Mouse (Mus musculus): ENCODE results near the gene Birc6. TPM values are rescaled to one million over a fixed set of nuclear protein-coding genes. Genes with fewer than 3 reads are reported as not detected.

Birc6 gene
- polyA plus RNA-seq, 1 experiment from 2014 or later: 117 TPM

DNA sequence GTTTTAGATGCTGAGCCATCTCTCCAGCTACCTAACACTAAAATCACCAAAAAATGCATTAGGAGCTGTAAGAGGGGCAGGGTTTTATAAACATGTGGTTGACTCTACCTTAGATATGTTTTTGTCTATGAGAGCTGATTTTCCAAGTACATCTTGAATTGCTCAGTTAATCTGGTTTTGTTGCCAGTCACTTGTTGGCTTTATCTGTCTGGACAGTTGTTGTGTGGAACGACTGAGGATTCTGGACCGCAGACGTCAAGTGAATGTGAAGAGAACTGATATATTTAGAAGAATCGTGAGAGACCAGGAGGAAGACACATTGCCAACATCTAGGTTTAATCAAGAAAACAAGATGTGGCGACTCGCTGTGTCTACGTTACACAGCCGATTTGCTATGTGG lies 183.5 kb downstream of the Birc6 start:
- H3K27ac ChIP-seq (ENCODE audit: low read depth, low read length): no peak overlapping the region
- H3K9ac ChIP-seq (replicated peaks; ENCODE audit: low read depth, low read length): no peak overlapping the region
- no peaks in the 10 kb centered on the region for H3K9me3 ChIP-seq (ENCODE audit: control insufficient read depth, low read length)
- H3K4me1 ChIP-seq (ENCODE audit: control insufficient read depth, insufficient read depth, low read length): no peaks in the 10 kb centered on the region
- no peak for ATAC-seq (ENCODE audit: low read depth)
- no peaks in the 10 kb centered on the region for H3K36me3 ChIP-seq (ENCODE audit: control insufficient read depth, insufficient read depth, low read length)
- no peak overlapping the region for H3K4me2 ChIP-seq (ENCODE audit: low read depth, low read length)
- no peaks in the 10 kb centered on the region for H3K27me3 ChIP-seq (ENCODE audit: control insufficient read depth, insufficient read depth, low read length)
- WGBS: 93% methylated on average over 8 of the region's 8 CpGs
- H3K4me3 ChIP-seq (ENCODE audit: low read depth, low read length): no peak overlapping the region

DNA sequence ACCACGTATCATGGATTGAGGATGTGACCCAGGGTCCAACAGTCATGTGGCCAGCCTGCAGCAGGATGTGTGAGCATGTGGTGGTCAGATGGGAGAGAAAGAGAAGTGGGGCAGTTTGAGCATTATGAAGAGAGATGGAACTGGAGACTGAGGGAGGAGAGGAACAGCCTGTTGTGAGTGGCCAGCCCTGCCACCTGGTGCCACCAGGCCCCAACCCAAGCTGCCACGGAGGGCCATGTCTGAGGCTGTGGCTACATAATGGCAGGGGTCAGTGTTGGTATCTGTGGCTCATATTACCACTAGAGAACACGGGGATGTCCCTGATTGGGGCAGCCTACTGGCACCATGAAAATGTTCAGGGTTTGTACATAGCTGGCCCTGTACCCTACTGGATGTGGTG lies 187.0 kb downstream of the Birc6 start:
- H3K9me3 ChIP-seq (ENCODE audit: control insufficient read depth, low read length): no peaks in the 10 kb centered on the region
- H3K36me3 ChIP-seq (ENCODE audit: control insufficient read depth, insufficient read depth, low read length): no peaks in the 10 kb centered on the region
- ATAC-seq (ENCODE audit: low read depth): no peak
- H3K4me2 ChIP-seq (ENCODE audit: low read depth, low read length): no peak overlapping the region
- no peak overlapping the region for H3K4me3 ChIP-seq (ENCODE audit: low read depth, low read length)
- 72% methylated on average over 3 of the region's 3 CpGs for WGBS
- H3K27ac ChIP-seq (ENCODE audit: low read depth, low read length): no peak overlapping the region
- no peaks in the 10 kb centered on the region for H3K27me3 ChIP-seq (ENCODE audit: control insufficient read depth, insufficient read depth, low read length)
- H3K4me1 ChIP-seq (ENCODE audit: control insufficient read depth, insufficient read depth, low read length): peaks cover 8% of the 10 kb centered on the region; the same call in 1 of the 2 replicates
- no peak overlapping the region for H3K9ac ChIP-seq (replicated peaks; ENCODE audit: low read depth, low read length)

DNA sequence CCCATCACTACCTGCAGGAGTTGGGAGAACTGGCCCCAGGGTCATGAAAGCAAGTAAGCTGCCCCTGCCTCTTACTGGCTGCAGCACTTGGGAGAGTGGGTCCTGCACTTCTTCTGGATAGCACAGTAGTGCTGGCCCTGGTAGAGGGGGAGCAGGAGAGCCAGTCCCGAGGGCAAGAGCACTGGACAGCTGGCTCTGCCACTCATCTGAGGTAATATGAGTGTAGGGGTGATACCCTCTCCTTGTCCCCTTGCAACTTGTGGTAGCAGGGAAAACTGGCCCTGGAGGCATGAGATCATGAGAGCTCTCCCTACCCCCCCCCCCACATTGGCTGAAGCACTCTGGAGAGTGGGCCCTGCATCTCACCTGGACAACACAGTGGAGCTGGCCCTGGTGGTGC lies 187.6 kb downstream of the Birc6 start:
- H3K4me1 ChIP-seq (ENCODE audit: control insufficient read depth, insufficient read depth, low read length): peaks cover 8% of the 10 kb centered on the region; the same call in 1 of the 2 replicates
- H3K27ac ChIP-seq (ENCODE audit: low read depth, low read length): no peak overlapping the region
- H3K4me3 ChIP-seq (ENCODE audit: low read depth, low read length): no peak overlapping the region
- H3K4me2 ChIP-seq (ENCODE audit: low read depth, low read length): no peak overlapping the region
- WGBS: 62% methylated on average over 1 of the region's 1 CpGs
- H3K9ac ChIP-seq (replicated peaks; ENCODE audit: low read depth, low read length): no peak overlapping the region
- no peaks in the 10 kb centered on the region for H3K36me3 ChIP-seq (ENCODE audit: control insufficient read depth, insufficient read depth, low read length)
- H3K27me3 ChIP-seq (ENCODE audit: control insufficient read depth, insufficient read depth, low read length): no peaks in the 10 kb centered on the region
- ATAC-seq (ENCODE audit: low read depth): no peak
- H3K9me3 ChIP-seq (ENCODE audit: control insufficient read depth, low read length): no peaks in the 10 kb centered on the region

DNA sequence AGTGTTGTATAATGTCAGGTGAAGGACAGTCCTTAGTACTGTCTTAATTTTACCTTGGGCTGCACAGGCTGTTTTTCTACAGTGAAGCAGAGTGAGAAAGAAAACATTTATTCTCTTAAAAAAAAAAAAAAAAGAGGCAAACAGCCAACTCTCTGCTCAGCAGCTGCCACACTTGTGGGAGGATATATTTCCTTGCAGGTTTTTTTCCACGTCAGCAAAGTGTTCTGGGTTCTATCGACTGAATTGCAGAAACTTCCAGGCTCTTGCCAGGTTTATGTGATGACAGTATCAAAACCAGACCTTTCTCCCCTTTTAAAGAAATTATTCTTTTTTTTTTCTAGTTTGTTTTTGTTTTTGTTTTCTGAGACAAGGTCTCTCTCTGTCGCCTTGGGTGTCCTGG lies 188.5 kb downstream of the Birc6 start:
- Histone ChIP-seq H3K27me3 (ENCODE audit: control insufficient read depth, insufficient read depth, low read length) (no peaks in the 10 kb centered on the region), H3K4me2 (ENCODE audit: low read depth, low read length) (0 out of 2 replicates have a peak overlapping the region, but pooled peaks have one; percentile 80), H3K9me3 (ENCODE audit: control insufficient read depth, low read length) (no peaks in the 10 kb centered on the region), H3K9ac (replicated peaks; ENCODE audit: low read depth, low read length) (no peak overlapping the region; the same call in 1 of the 2 replicates), H3K4me3 (ENCODE audit: low read depth, low read length) (no peak overlapping the region), H3K27ac (ENCODE audit: low read depth, low read length) (no peak overlapping the region), H3K36me3 (ENCODE audit: control insufficient read depth, insufficient read depth, low read length) (no peaks in the 10 kb centered on the region), H3K4me1 (ENCODE audit: control insufficient read depth, insufficient read depth, low read length) (peaks cover 8% of the 10 kb centered on the region; the same call in 1 of the 2 replicates)
- WGBS: 66% methylated on average over 3 of the region's 3 CpGs
- ATAC-seq (ENCODE audit: low read depth): no peak

DNA sequence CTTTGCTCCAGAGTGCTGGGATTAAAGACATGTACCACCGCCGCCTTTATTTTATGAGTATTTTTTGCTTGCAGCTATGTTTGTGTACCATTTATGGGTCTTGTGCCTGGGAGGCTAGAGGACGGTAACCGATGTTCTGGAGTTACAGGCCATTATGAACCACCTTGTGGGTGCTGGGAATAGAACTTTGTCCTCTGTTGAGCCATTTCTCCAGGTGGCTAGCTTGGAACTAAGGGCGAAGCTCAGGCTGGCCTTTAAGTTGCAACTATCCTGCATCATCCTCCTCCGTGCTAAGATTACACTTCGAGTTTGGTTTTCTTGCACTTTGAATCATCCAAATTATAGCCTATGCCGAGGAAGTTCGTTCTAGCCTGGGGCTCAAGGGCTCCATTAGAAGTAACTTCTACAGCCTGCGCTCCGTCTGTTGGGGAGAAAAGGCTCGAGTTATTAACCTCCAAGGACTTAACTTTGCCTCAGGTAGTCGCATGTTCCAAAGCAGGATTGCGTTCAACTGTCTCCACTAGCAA lies 189.1 kb downstream of the Birc6 start:
- peak overlapping the region; percentile 80 for H3K4me3 ChIP-seq (ENCODE audit: low read depth, low read length)
- H3K9me3 ChIP-seq (ENCODE audit: control insufficient read depth, low read length): no peaks in the 10 kb centered on the region
- peak; percentile 5 for ATAC-seq (ENCODE audit: low read depth)
- no peaks in the 10 kb centered on the region for H3K27me3 ChIP-seq (ENCODE audit: control insufficient read depth, insufficient read depth, low read length)
- 8% methylated on average over 14 of the region's 14 CpGs for WGBS
- peak overlapping the region; percentile 80 for H3K4me2 ChIP-seq (ENCODE audit: low read depth, low read length)
- no peak overlapping the region for H3K27ac ChIP-seq (ENCODE audit: low read depth, low read length)
- H3K36me3 ChIP-seq (ENCODE audit: control insufficient read depth, insufficient read depth, low read length): no peaks in the 10 kb centered on the region
- no peak overlapping the region; the same call in 1 of the 2 replicates for H3K9ac ChIP-seq (replicated peaks; ENCODE audit: low read depth, low read length)
- peaks cover 8% of the 10 kb centered on the region; the same call in 1 of the 2 replicates for H3K4me1 ChIP-seq (ENCODE audit: control insufficient read depth, insufficient read depth, low read length)

DNA sequence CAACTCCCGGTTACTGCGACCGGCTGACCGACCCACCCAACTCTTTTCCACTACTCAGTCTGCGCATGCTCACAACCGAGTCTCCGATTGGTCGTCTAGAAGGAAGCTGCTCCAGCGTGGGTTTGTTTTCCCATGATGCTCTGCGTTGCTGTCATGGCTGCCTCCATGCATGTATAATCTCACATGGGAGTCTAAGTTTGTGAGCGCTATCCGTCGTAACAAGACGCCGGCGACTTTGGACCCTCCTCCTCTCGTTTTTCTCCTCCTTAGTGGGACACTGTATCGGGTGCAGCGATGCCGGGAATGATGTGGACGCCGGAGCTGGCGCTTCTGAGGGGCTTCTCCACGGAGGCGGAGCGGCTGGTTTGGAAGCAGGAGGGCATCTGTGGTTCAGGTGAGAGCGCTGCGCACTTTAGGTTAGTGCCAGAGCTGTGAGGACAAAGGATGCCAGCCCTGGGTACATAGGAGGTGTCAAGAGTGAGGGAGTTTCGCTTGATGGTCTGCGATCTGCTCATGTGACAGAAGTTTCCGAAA lies 189.6 kb downstream of the Birc6 start, which contains the start of gene Ttc27:
Gene Ttc27, plus strand, starts transcription at position 115 of the 534 bp plus-strand sequence.
- H3K4me2 ChIP-seq (ENCODE audit: low read depth, low read length): peak within 1 kb of the TSS; percentile 80
- peak; percentile 95 for ATAC-seq (ENCODE audit: low read depth)
- H3K27ac ChIP-seq (ENCODE audit: low read depth, low read length): no peak within 1 kb of the TSS
- H3K9ac ChIP-seq (replicated peaks; ENCODE audit: low read depth, low read length): peak within 1 kb of the TSS; percentile 64
- H3K9me3 ChIP-seq (ENCODE audit: control insufficient read depth, low read length): no peaks in the 10 kb centered on the region
- no peaks in the 10 kb centered on the region for H3K27me3 ChIP-seq (ENCODE audit: control insufficient read depth, insufficient read depth, low read length)
- H3K4me1 ChIP-seq (ENCODE audit: control insufficient read depth, insufficient read depth, low read length): peaks cover 8% of the 10 kb centered on the region; the same call in 1 of the 2 replicates
- H3K36me3 ChIP-seq (ENCODE audit: control insufficient read depth, insufficient read depth, low read length): no peaks in the 10 kb centered on the region
- peak within 1 kb of the TSS; percentile 80 for H3K4me3 ChIP-seq (ENCODE audit: low read depth, low read length)
- 1% methylated on average over 31 of the region's 31 CpGs for WGBS

DNA sequence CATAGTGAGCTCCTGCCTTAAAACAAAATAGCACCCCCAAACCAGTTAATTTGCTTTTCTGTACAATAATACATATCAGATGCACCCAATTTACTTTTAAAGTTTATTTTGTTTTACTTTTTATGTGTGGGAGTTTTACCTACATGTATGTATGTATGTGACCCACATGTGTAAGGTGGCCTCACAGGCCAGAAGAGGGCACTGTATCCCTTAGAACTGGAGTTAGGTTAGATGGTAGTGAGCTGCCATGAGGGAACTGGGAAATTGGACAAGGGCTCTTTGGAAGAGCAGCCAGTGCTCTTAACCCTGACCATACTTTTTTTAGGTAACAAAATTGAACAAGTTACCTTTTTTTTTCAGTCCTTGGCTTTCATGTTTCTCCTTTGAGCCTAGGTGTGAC lies 204.8 kb downstream of the Birc6 start:
- Histone ChIP-seq H3K9ac (replicated peaks; ENCODE audit: low read depth, low read length) (no peak overlapping the region), H3K4me1 (ENCODE audit: control insufficient read depth, insufficient read depth, low read length) (no peaks in the 10 kb centered on the region), H3K36me3 (ENCODE audit: control insufficient read depth, insufficient read depth, low read length) (no peaks in the 10 kb centered on the region), H3K4me3 (ENCODE audit: low read depth, low read length) (no peak overlapping the region), H3K9me3 (ENCODE audit: control insufficient read depth, low read length) (no peaks in the 10 kb centered on the region), H3K27me3 (ENCODE audit: control insufficient read depth, insufficient read depth, low read length) (no peaks in the 10 kb centered on the region), H3K27ac (ENCODE audit: low read depth, low read length) (no peak overlapping the region), H3K4me2 (ENCODE audit: low read depth, low read length) (no peak overlapping the region)
- no peak for ATAC-seq (ENCODE audit: low read depth)

DNA sequence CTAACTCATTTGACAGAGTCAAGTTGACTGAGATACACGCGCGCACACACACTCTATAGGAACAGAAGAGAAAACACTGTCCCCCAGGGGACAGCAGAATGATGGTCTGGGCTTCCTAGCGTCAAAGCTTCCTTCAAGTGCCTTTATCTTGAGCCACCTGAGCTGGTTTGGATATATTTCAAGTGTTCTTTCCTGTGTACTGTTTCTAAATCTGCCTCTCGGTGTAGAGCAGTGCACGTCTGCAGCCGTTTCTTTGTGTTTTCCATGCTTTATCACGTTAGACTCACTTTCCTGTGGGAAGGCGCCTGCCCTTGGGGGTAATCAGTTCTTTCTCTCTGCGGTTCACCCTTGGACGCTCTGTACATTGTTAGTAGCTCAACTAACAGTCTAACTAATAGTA lies 207.3 kb downstream of the Birc6 start:
- H3K27ac ChIP-seq (ENCODE audit: low read depth, low read length): no peak overlapping the region
- WGBS: 93% methylated on average over 11 of the region's 11 CpGs
- ATAC-seq (ENCODE audit: low read depth): no peak
- no peaks in the 10 kb centered on the region for H3K4me1 ChIP-seq (ENCODE audit: control insufficient read depth, insufficient read depth, low read length)
- H3K4me2 ChIP-seq (ENCODE audit: low read depth, low read length): no peak overlapping the region
- no peaks in the 10 kb centered on the region for H3K9me3 ChIP-seq (ENCODE audit: control insufficient read depth, low read length)
- no peak overlapping the region for H3K9ac ChIP-seq (replicated peaks; ENCODE audit: low read depth, low read length)
- H3K36me3 ChIP-seq (ENCODE audit: control insufficient read depth, insufficient read depth, low read length): no peaks in the 10 kb centered on the region
- no peaks in the 10 kb centered on the region for H3K27me3 ChIP-seq (ENCODE audit: control insufficient read depth, insufficient read depth, low read length)
- H3K4me3 ChIP-seq (ENCODE audit: low read depth, low read length): no peak overlapping the region

DNA sequence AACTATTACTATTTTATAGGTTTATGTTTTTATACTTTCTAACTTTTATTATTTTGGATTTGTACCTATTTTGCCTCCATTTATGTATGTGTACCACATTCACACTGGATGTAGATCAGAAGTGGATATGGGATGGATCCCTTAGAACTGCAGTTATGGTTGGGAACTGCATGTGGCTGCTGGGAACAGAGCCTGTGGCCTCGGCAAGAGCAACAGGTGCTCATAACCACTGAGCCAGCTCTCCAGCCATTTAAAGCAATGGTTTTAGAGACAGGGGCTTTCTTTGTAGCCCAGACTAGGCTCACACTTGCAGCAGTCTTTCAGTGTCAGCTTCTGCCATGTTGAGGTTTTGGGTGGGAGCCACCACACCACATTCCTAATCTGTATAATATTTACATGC lies 221.6 kb downstream of the Birc6 start:
- no peak overlapping the region for H3K9ac ChIP-seq (replicated peaks; ENCODE audit: low read depth, low read length)
- no peak overlapping the region for H3K27ac ChIP-seq (ENCODE audit: low read depth, low read length)
- H3K4me2 ChIP-seq (ENCODE audit: low read depth, low read length): no peak overlapping the region
- no peak for ATAC-seq (ENCODE audit: low read depth)
- no peaks in the 10 kb centered on the region for H3K4me1 ChIP-seq (ENCODE audit: control insufficient read depth, insufficient read depth, low read length)
- H3K36me3 ChIP-seq (ENCODE audit: control insufficient read depth, insufficient read depth, low read length): 0 out of 2 replicates have a peak, but pooled peaks cover 5% of the 10 kb centered on the region
- 75% methylated on average over 1 of the region's 1 CpGs for WGBS
- no peaks in the 10 kb centered on the region for H3K27me3 ChIP-seq (ENCODE audit: control insufficient read depth, insufficient read depth, low read length)
- no peak overlapping the region for H3K4me3 ChIP-seq (ENCODE audit: low read depth, low read length)
- H3K9me3 ChIP-seq (ENCODE audit: control insufficient read depth, low read length): no peaks in the 10 kb centered on the region

Data from neural tube, embryonic 14.5 days (tissue).